Mouse (Mus musculus) lung, postnatal 0 days (tissue): Measurements from ENCODE around the gene Taf8.

Source experiments
- CTCF ChIP-seq: IDR thresholded peaks from 2 replicates; pipeline ENCODE4 v1.5.1; 2016; ENCODE audit warnings: antibody characterized with exemption, mild to moderate bottlenecking
- EP300 ChIP-seq: IDR thresholded peaks from 2 replicates; pipeline ENCODE4 v1.6.1; 2016; ENCODE audit warnings: antibody characterized with exemption, mild to moderate bottlenecking, control low read depth

GRCm38 (mm10) chr17:47464248-47464965, 37.7 kb downstream of the Taf8 start:
- TF ChIP-seq EP300: no peak
- no peak for TF ChIP-seq CTCF
